9 mouse cellular contexts compared by ENCODE assay signal in the genomic region with DNA sequence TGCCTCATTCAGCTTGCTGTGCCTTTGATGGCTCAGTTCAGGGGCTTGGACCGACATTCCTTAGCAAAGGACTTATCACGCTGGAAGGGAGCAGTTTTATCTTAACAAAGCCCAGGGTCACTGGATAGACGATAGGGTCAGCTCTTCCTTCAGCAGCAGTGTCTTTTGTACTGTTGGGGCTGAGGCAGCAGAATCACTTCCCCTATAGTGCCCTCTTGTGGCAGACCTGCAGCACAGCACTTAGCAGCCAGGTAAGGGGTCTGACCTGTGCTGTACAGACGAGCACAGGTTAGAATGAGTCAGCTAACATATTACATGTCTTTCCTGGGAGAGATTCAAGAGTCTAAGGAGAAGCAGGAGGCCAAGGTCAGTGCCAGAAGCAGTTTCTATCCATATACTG. TPM values are rescaled to one million over a fixed set of nuclear protein-coding genes. Genes with fewer than 3 reads are reported as not detected.
A peak's percentile ranks its signal among the peaks of the same experiment; 100 is the strongest.
DNase-seq lines count a peak whose midpoint lies in the region; ATAC-seq and TF ChIP-seq lines count a peak whose summit lies in the region.
"Had no signal": no experiment of that assay in that cellular context is flagged by ENCODE, and none has a peak within 500 bp of the region (broad histone marks: within the 10 kb centered on the region; RNA-seq: fewer than 3 reads in every experiment).

No protein-coding gene starts in this region.

- H3K4me1 ChIP-seq in heart, embryonic 10.5 days, result no peaks in the 10 kb centered on the region
- H3K4me1 ChIP-seq in liver, embryonic 14.5 days (replicated peaks; ENCODE audit: control insufficient read depth in 2 of 2, insufficient read depth in 2 of 2, low read length in 1 of 2), result no peaks in the 10 kb centered on the region; a peak in 1 of 4 replicates
- H3K4me1 ChIP-seq in neural tube, embryonic 13.5 days (replicated peaks), result peaks cover 7% of the 10 kb centered on the region; the same call in 1 of the 2 replicates
- H3K4me1 ChIP-seq: liver, embryonic 15.5 days had no signal

- no peak overlapping the region for H3K4me3 ChIP-seq in heart, embryonic 10.5 days
- no peak overlapping the region for H3K4me3 ChIP-seq in liver, embryonic 14.5 days (ENCODE audit: insufficient read depth in 1 of 2, low read depth in 2 of 2, low read length in 2 of 2)
- no peak overlapping the region for H3K4me3 ChIP-seq in neural tube, embryonic 13.5 days
- H3K4me3 ChIP-seq: liver, embryonic 15.5 days had no signal

- peaks cover 61% of the 10 kb centered on the region for H3K36me3 ChIP-seq in heart, embryonic 10.5 days
- H3K36me3 ChIP-seq in liver, embryonic 14.5 days (replicated peaks; ENCODE audit: control insufficient read depth, insufficient read depth, low read depth), result peaks cover 25% of the 10 kb centered on the region
- peaks cover 70% of the 10 kb centered on the region for H3K36me3 ChIP-seq in neural tube, embryonic 13.5 days

- H3K27me3 ChIP-seq in heart, embryonic 10.5 days (ENCODE audit: insufficient read depth, poor library complexity, severe bottlenecking), result no peaks in the 10 kb centered on the region
- no peaks in the 10 kb centered on the region for H3K27me3 ChIP-seq in liver, embryonic 14.5 days (ENCODE audit: control insufficient read depth, insufficient read depth, low read length)
- no peaks in the 10 kb centered on the region for H3K27me3 ChIP-seq in neural tube, embryonic 13.5 days
- H3K27me3 ChIP-seq: liver, embryonic 15.5 days had no signal

- ATAC-seq in CD4-positive, CD25-positive, alpha-beta regulatory T cell, adult 4 months, result peak; percentile 49
- ATAC-seq in liver, embryonic 14.5 days (ENCODE audit: insufficient read depth), result peak; percentile 58; the same call in 1 of the 2 replicates
- ATAC-seq in neural tube, embryonic 13.5 days (ENCODE audit: low read depth), result peak; percentile 83
- no peak for ATAC-seq in activated CD4-positive, CD25-positive, alpha-beta regulatory T cell, adult 4 months

- H3K4me2 ChIP-seq in liver, embryonic 14.5 days (ENCODE audit: low read depth), result no peak overlapping the region
- H3K4me2 ChIP-seq in neural tube, embryonic 13.5 days, result no peak overlapping the region
- H3K4me2 ChIP-seq: liver, embryonic 15.5 days had no signal

- no peaks in the 10 kb centered on the region for H3K9me3 ChIP-seq in heart, embryonic 10.5 days
- H3K9me3 ChIP-seq in liver, embryonic 14.5 days (ENCODE audit: control insufficient read depth, low read length), result no peaks in the 10 kb centered on the region
- H3K9me3 ChIP-seq in neural tube, embryonic 13.5 days, result no peaks in the 10 kb centered on the region
- H3K9me3 ChIP-seq: liver, embryonic 15.5 days had no signal

- peak; percentile 17 to 69 for DNase-seq in heart, adult 18-20 months
- no peak for DNase-seq in heart, embryonic 10.5 days (ENCODE audit: low spot score)
- DNase-seq in cerebellum, postnatal 10 days, result peak; percentile 72 to 84
- DNase-seq in heart, postnatal 4 days, result peak; percentile 57
- no peak for DNase-seq in liver, embryonic 14.5 days (ENCODE audit: low read depth in 3 of 3, low spot score in 3 of 3)

- no peak overlapping the region for H3K9ac ChIP-seq in liver, embryonic 14.5 days (replicated peaks)
- H3K9ac ChIP-seq in neural tube, embryonic 13.5 days, result no peak overlapping the region
- H3K9ac ChIP-seq: liver, embryonic 15.5 days had no signal

- TF ChIP-seq EP300 in liver, embryonic 14.5 days (IDR thresholded peaks at IDR 0.05; ENCODE audit: low read depth), result no peak

- 10% methylated on average over 4 of the region's 4 CpGs for WGBS in heart, embryonic 10.5 days
- WGBS in liver, embryonic 14.5 days (ENCODE audit: insufficient replicate concordance), result 19% methylated on average over 4 of the region's 4 CpGs
- WGBS in neural tube, embryonic 13.5 days, result 4% methylated on average over 4 of the region's 4 CpGs

- peak; percentile 96 for TF ChIP-seq CTCF in liver, embryonic 14.5 days (IDR thresholded peaks at IDR 0.05; ENCODE audit: low read depth)

- no peak overlapping the region for H3K27ac ChIP-seq in heart, embryonic 10.5 days
- no peak overlapping the region for H3K27ac ChIP-seq in liver, embryonic 14.5 days
- no peak overlapping the region for H3K27ac ChIP-seq in neural tube, embryonic 13.5 days (replicated peaks)
- H3K27ac ChIP-seq: liver, embryonic 15.5 days had no signal

RNA-seq across cellular contexts. Expression of a gene that starts 19.8 kb away (rescaled TPM):
- under 1 TPM in 1 of 2 experiments, not detected in 1; 0.49 TPM for total RNA-seq in heart, adult 18-20 months (2021)
- polyA plus RNA-seq in heart, embryonic 10.5 days (2016; fragmentation: Nextera tagmentation; extraction: Ambion mirVana), result not detected in 2 replicates
- 1 to 10 TPM in 1 of 2 experiments, under 1 TPM in 1; 0.31 to 1.4 TPM for polyA plus RNA-seq in CD4-positive, CD25-positive, alpha-beta regulatory T cell, adult 4 months (2017; shearing (Covaris generic))
- under 1 TPM; 0.52 to 0.77 TPM for total RNA-seq in heart, postnatal 4 days (2021)
- 0.17 and 0.26 TPM in 2 replicates for polyA plus RNA-seq in liver, embryonic 14.5 days (2012; rRNA removed)
- 0.19 TPM in 1 of 2 replicates, not detected in the other for polyA plus RNA-seq in liver, embryonic 14.5 days (2014; fragmentation: Nextera tagmentation; extraction: Ambion mirVana)
- polyA plus RNA-seq in neural tube, embryonic 13.5 days (2015; fragmentation: Nextera tagmentation; extraction: Ambion mirVana), result 0.18 and 0.22 TPM in 2 replicates
- under 1 TPM in 1 of 2 experiments, not detected in 1; 0.41 TPM for polyA plus RNA-seq in activated CD4-positive, CD25-positive, alpha-beta regulatory T cell, adult 4 months (2017; shearing (Covaris generic))
- polyA plus RNA-seq: liver, embryonic 15.5 days had no signal

RNA-seq across cellular contexts. Expression of a gene that starts 22.5 kb away (rescaled TPM):
- 10 to 100 TPM; 20.6 to 24.4 TPM for total RNA-seq in heart, adult 18-20 months (2021)
- 38.4 and 40.5 TPM in 2 replicates for polyA plus RNA-seq in heart, embryonic 10.5 days (2016; fragmentation: Nextera tagmentation; extraction: Ambion mirVana)
- polyA plus RNA-seq in CD4-positive, CD25-positive, alpha-beta regulatory T cell, adult 4 months (2017; shearing (Covaris generic)), result 10 to 100 TPM; 59.0 to 79.6 TPM
- total RNA-seq in heart, postnatal 4 days (2021), result 10 to 100 TPM; 50.0 to 52.9 TPM
- 16.2 and 22.9 TPM in 2 replicates for polyA plus RNA-seq in liver, embryonic 14.5 days (2012; rRNA removed)
- polyA plus RNA-seq in liver, embryonic 14.5 days (2014; fragmentation: Nextera tagmentation; extraction: Ambion mirVana), result 12.8 and 14.1 TPM in 2 replicates
- polyA plus RNA-seq in neural tube, embryonic 13.5 days (2015; fragmentation: Nextera tagmentation; extraction: Ambion mirVana), result 47.3 and 60.1 TPM in 2 replicates
- polyA plus RNA-seq in activated CD4-positive, CD25-positive, alpha-beta regulatory T cell, adult 4 months (2017; shearing (Covaris generic)), result 10 to 100 TPM; 53.2 to 54.5 TPM

RNA-seq across cellular contexts. Expression of a gene that starts 23.4 kb away (rescaled TPM):
- 10 to 100 TPM; 79.4 to 82.7 TPM for total RNA-seq in heart, adult 18-20 months (2021)
- 58.6 and 64.6 TPM in 2 replicates for polyA plus RNA-seq in heart, embryonic 10.5 days (2016; fragmentation: Nextera tagmentation; extraction: Ambion mirVana)
- 100 to 1,000 TPM in 1 of 2 experiments, 10 to 100 TPM in 1; 92.6 to 104 TPM for polyA plus RNA-seq in CD4-positive, CD25-positive, alpha-beta regulatory T cell, adult 4 months (2017; shearing (Covaris generic))
- 10 to 100 TPM; 54.2 to 56.5 TPM for total RNA-seq in heart, postnatal 4 days (2021)
- polyA plus RNA-seq in liver, embryonic 14.5 days (2012; rRNA removed), result 16.8 and 20.5 TPM in 2 replicates
- 26.9 and 31.0 TPM in 2 replicates for polyA plus RNA-seq in liver, embryonic 14.5 days (2014; fragmentation: Nextera tagmentation; extraction: Ambion mirVana)
- polyA plus RNA-seq in neural tube, embryonic 13.5 days (2015; fragmentation: Nextera tagmentation; extraction: Ambion mirVana), result 72.1 and 77.0 TPM in 2 replicates
- 10 to 100 TPM; 77.2 to 87.7 TPM for polyA plus RNA-seq in activated CD4-positive, CD25-positive, alpha-beta regulatory T cell, adult 4 months (2017; shearing (Covaris generic))

RNA-seq across cellular contexts. Expression of a gene that starts 45.3 kb away (rescaled TPM):
- total RNA-seq in heart, adult 18-20 months (2021), result 1 to 10 TPM; 1.7 to 5.7 TPM
- polyA plus RNA-seq in heart, embryonic 10.5 days (2016; fragmentation: Nextera tagmentation; extraction: Ambion mirVana), result 0.06 and 0.18 TPM in 2 replicates
- not detected for polyA plus RNA-seq in CD4-positive, CD25-positive, alpha-beta regulatory T cell, adult 4 months (2017; shearing (Covaris generic))
- total RNA-seq in heart, postnatal 4 days (2021), result 1 to 10 TPM; 3.3 to 4.7 TPM
- polyA plus RNA-seq in liver, embryonic 14.5 days (2012; rRNA removed), result 0.05 and 0.06 TPM in 2 replicates
- polyA plus RNA-seq in liver, embryonic 14.5 days (2014; fragmentation: Nextera tagmentation; extraction: Ambion mirVana), result 0.08 TPM in 1 of 2 replicates, not detected in the other
- 0.55 and 0.67 TPM in 2 replicates for polyA plus RNA-seq in neural tube, embryonic 13.5 days (2015; fragmentation: Nextera tagmentation; extraction: Ambion mirVana)
- not detected for polyA plus RNA-seq in activated CD4-positive, CD25-positive, alpha-beta regulatory T cell, adult 4 months (2017; shearing (Covaris generic))

RNA-seq across cellular contexts. Expression of a gene that starts 53.5 kb away (rescaled TPM):
- total RNA-seq in heart, adult 18-20 months (2021), result 1 to 10 TPM; 4.9 to 5.8 TPM
- polyA plus RNA-seq in heart, embryonic 10.5 days (2016; fragmentation: Nextera tagmentation; extraction: Ambion mirVana), result 22.7 and 29.8 TPM in 2 replicates
- 10 to 100 TPM; 10.7 to 13.6 TPM for polyA plus RNA-seq in CD4-positive, CD25-positive, alpha-beta regulatory T cell, adult 4 months (2017; shearing (Covaris generic))
- total RNA-seq in heart, postnatal 4 days (2021), result 1 to 10 TPM; 5.8 to 6.2 TPM
- 9.7 and 15.6 TPM in 2 replicates for polyA plus RNA-seq in liver, embryonic 14.5 days (2012; rRNA removed)
- 13.2 and 16.9 TPM in 2 replicates for polyA plus RNA-seq in liver, embryonic 14.5 days (2014; fragmentation: Nextera tagmentation; extraction: Ambion mirVana)
- polyA plus RNA-seq in neural tube, embryonic 13.5 days (2015; fragmentation: Nextera tagmentation; extraction: Ambion mirVana), result 51.0 and 51.6 TPM in 2 replicates
- polyA plus RNA-seq in activated CD4-positive, CD25-positive, alpha-beta regulatory T cell, adult 4 months (2017; shearing (Covaris generic)), result 1 to 10 TPM; 5.9 to 8.4 TPM

Comparison
In these comparisons a context has a peak if more than half of its experiments do, and no peak if none do; other contexts are left out.
1. DNase-seq: peak in heart, adult 18-20 months (2 of 2), cerebellum, postnatal 10 days (2 of 2) and heart, postnatal 4 days (single experiment); none in heart, embryonic 10.5 days (single experiment) and liver, embryonic 14.5 days (0 of 3).